Mouse (Mus musculus): Measurements from ENCODE around the gene Zfp128.

DNA sequence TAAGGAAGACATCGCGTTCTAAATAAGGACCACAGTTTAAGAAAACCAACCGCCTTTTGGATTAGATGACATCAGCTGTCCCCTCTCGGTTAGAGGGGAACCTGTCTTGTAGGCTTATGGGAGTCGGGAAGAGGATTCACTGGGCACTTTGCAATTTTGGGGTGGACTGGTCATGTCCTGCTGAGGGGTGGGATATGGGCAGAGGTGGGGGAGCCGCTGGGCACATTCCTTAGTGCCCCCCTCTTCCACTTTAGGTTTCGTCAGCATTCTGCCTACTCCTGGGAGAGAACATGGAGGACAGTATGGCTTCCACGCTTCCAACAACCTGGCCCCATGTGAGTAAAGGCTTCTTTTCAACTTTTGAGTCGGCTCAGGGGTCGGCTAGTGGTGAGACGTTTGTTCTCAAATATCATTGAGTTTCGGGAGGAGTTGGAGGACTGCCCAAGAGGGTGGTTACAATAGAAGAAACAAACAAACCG, 45.7 kb upstream of the Zfp128 start:
- TF ChIP-seq CTCF (IDR thresholded peaks at IDR 0.05; ENCODE audit: low read depth) (no peak), EP300 (IDR thresholded peaks at IDR 0.05; ENCODE audit: low read depth) (no peak)

Measured in heart, postnatal 0 days (tissue).